Mouse (Mus musculus) erythroblast, adult 5-6 weeks (primary cell): ENCODE measurements around the gene Ets1. TPM values are rescaled to one million over a fixed set of nuclear protein-coding genes. Genes with fewer than 3 reads are reported as not detected.

Source experiments
- ATAC-seq: replicated peaks from 2 replicates; pipeline ENCODE4 v1.8.0; 2016; ENCODE audit warnings: moderate number of reproducible peaks, mild to moderate bottlenecking, moderate TSS enrichment, inconsistent platforms; ENCODE audit not compliant: poor library complexity, low FRiP score, severe bottlenecking
- total RNA-seq, 2 experiments: library from RNA; stranded (forward) in 1 of 2; stranded (reverse) in 1 of 2; fragments of 150-400 nt in 1 of 2; fragments of 200-764, 138-1000 nt in 1 of 2; gene quantifications; 2 replicates each; pipeline versions ENCODE4 v1.2.3 to v1.2.4; 2015 to 2017; ENCODE audit warnings: low replicate concordance in 2 of 2

Gene Ets1
- total RNA-seq, 2 experiments from 2014 or later, result 5.0 to 11.3 TPM

- ATAC-seq, result no peak
Measured at GRCm38 (mm10) chr9:32798171-32798570, 162.2 kb downstream of the Ets1 start.

- ATAC-seq, result no peak
Measured at GRCm38 (mm10) chr9:32806106-32806505, 170.1 kb downstream of the Ets1 start.

Other genes with a start within 250 kb of the Ets1 start
- 27.3 and 30.5 TPM in 2 replicates for gene Fli1, start 93.4 kb upstream of the Ets1 start, total RNA-seq (2015; ENCODE audit: low replicate concordance)
- 21.7 and 26.2 TPM in 2 replicates for gene Fli1, start 93.4 kb upstream of the Ets1 start, total RNA-seq (2017; ENCODE audit: low replicate concordance)